Mouse (Mus musculus) kidney, adult 9 months (tissue): Measurements from ENCODE around the gene Spaca4.

Source experiments
- DNase-seq: peaks from one replicate; pipeline ENCODE4 v3.0.0; 2022

The Spaca4 gene

GRCm38 (mm10) chr7:45711316-45712021 is 14.1 kb downstream of the Spaca4 start:
- DNase-seq, result peak; percentile 66

DNA sequence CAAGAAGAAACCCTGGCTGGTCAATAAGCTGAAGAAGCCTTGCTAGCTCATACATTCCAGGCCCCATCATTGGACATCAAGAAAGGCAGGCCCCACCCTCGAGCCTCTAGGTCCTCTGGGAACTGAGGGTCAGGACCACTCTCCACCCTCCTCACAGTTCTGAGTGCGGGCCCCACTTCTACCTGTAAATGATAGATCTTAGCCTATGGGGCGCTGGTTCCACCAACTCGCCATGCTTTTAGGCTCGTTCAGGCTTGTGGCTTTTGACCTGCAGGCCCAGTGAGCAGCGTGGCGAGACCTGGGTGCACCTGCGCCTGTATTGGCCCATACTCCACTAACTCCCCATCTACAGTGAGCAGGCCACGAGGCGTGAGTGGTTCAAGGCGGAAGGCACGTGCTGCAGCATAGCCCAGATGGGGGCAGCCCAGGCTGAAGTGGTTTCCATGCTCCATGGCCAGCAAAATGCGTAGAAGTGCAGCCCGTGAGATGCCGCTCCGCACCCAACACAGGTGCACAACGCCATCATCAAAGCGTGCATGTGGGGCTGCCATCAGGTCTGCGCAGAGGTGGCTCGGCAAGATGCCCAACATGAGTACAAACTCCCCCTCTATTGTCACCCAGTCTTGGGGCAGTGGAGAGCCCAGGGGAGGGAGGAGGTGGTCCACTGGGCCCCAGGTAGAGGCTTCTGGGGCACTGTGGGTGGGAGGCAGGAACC is 15.0 kb downstream of the Spaca4 start:
- peak; percentile 68 for DNase-seq

- DNase-seq, result peak; percentile 52
Observed at GRCm38 (mm10) chr7:45709677-45710355, 15.8 kb downstream of the Spaca4 start.

GRCm38 (mm10) chr7:45709036-45709435 is 16.6 kb downstream of the Spaca4 start:
- DNase-seq, result peak; percentile 51

DNA sequence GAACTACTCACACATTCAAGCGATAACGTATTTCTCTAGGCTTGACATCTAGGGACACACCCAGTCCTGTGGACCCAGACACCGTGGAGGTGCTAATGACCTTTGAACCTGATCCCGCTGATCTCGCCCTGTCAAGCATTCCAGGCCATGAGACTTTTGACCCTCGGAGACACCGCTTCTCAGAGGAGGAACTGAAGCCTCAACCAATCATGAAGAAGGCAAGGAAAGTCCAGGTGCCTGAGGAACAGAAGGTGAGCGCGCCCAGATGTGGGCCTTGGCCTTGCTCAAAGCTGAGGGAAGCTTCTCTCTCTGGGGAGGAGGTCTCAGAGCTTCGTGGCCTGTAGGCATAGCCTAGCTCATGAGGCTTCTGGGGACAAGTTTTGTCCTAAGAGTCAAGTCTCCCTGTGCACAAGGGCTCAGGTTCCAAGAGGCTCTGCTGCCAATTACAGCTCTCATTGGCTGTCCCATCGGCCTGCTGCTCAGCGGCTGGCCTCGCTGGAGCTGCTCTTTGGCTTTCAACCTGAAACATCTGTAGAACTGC is 17.3 kb downstream of the Spaca4 start:
- DNase-seq, result peak; percentile 94

GRCm38 (mm10) chr7:45707375-45707967 is 18.1 kb downstream of the Spaca4 start:
- peak; percentile 100 for DNase-seq

DNA sequence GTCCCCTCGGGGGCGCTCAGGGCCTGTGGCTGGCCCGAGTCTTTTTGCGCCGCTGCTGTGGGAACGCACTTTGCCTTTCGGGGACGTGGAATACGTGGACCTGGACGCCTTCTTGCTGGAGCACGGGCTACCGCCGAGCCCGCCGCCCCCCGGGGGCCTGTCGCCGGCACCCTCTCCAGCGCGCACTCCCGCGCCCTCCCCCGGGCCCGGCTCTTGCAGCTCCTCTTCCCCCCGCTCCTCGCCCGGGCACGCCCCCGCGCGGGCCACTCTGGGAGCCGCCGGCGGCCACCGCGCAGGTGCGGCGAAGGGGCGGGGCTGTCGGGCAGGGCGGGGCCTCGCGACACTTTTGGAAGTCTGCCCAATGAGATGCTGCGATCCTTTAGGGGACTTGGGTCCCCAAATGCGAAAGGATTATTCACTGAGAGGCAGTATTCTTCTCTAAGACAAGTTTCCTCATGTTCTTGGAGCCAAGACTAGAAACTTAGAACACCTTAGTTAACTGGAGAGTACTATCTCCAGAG is 18.8 kb downstream of the Spaca4 start:
- DNase-seq, result peak; percentile 93

DNA sequence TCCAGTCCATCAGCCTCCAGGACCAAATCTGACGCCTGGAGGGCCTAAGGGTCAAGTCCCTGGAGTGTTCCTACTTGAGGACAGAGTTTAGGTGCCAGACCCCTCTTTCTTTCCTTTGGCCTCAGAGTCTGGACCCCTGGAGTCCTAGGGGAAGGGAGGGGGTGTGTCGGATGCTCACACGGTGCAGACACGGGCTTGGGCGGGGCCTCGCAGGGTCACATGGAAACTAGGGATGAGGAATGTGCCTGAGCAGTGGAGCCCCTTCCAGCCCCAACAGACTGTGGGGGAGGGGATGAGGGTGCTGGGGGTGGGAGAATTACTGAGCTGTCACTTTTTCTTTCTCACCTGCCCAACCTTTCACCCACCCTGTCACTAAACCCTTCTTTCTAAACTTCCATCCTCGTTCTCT is 19.7 kb downstream of the Spaca4 start:
- DNase-seq, result peak; percentile 98

GRCm38 (mm10) chr7:45705443-45705864 is 20.2 kb downstream of the Spaca4 start:
- DNase-seq, result no peak

- peak; percentile 100 for DNase-seq
Observed at GRCm38 (mm10) chr7:45704730-45705442, 20.7 kb downstream of the Spaca4 start, which contains the start of gene Dbp. Gene Dbp (plus strand): TSS chr7:45705088.

GRCm38 (mm10) chr7:45704046-45704559 is 21.5 kb downstream of the Spaca4 start:
- DNase-seq, result peak; percentile 95

GRCm38 (mm10) chr7:45703521-45704033 is 22.0 kb downstream of the Spaca4 start:
- no peak for DNase-seq

- DNase-seq, result peak; percentile 45
Observed at GRCm38 (mm10) chr7:45702809-45703520, 22.6 kb downstream of the Spaca4 start.

DNA sequence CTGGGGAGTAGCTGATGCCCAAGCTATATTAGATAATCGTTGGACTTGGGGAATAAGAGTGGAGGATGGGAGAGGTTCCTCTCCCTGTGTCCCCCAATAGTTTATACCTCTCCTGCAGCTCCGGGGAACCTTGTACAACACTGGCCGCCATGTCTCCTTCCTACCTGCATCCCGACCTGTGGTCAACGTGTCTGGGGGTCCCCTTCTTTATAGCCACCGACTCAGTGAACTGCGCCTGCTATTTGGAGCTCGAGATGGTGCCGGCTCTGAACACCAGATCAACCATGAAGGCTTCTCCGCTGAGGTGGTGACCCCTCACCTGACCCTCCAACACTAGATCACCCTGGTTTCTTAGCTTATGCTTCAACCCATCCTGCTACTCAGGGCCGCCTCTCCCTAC is 23.3 kb downstream of the Spaca4 start:
- no peak for DNase-seq

GRCm38 (mm10) chr7:45701607-45702006 is 24.0 kb downstream of the Spaca4 start:
- DNase-seq, result no peak

GRCm38 (mm10) chr7:45701072-45701471 is 24.5 kb downstream of the Spaca4 start:
- DNase-seq, result no peak

GRCm38 (mm10) chr7:45700301-45701015 is 25.2 kb downstream of the Spaca4 start:
- peak; percentile 91 for DNase-seq

DNA sequence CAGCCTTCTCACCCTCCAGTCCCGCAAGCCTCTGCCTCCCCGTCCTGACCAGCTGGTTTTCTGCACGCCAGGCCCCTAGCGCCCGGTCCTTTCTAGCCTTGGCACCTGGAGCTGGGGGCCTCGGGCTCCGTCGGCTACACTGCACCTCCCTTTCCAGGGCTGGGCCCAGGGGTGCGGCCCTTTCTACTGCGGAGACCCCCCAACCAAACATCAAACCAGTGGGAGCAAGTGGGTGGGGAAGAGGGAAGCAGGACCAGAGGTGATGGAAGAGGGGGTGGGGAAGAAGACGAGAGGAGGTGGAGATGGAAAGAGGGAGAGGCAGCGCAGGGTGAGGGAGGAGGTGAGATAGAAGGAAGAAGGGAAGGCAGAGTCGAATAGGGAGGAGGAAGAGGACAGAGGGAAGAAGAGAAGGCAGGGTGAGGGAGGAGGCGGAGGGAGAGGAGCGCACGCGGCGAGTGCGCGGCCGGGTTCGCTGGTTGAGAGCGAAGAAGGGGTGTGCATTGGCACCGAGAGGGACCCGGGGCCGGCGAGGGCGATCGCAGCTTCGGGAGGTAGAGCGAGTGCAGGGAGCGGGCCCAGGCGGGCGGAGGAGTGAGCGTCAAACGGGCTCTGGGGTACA is 26.0 kb downstream of the Spaca4 start, which contains the start of gene Car11:
TSS of gene Car11 (plus strand) at position 321 of the 619 bp plus-strand sequence.
- DNase-seq, result no peak

DNA sequence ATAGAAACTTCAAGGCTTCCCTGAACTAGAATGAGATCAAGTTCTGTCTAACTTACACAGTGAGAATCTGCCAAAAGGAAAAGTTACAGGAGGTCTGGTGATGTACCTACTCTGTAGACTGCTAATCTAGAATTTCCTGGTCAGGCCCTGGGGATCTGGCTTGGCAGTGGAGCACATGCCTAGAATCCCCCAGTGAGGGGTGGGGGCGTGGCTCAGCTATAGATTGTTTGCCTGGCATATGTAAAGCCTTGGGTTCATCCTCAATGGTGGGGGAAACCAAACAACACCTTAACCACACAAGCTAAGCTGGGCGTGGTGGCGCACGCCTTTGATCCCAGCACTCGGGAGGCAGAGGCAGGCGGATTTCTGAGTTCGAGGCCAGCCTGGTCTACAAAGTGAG is 27.7 kb downstream of the Spaca4 start:
- no peak for DNase-seq

GRCm38 (mm10) chr7:45695098-45695497 is 30.5 kb downstream of the Spaca4 start:
- DNase-seq, result no peak
